Comparison of ENCODE assay signal across 16 mouse cellular contexts in genomic region chr12:91752711-91753110, GRCm38 (mm10).
"Had no signal": no experiment of that assay in that cellular context is flagged by ENCODE, and none has a peak within 500 bp of the region (broad histone marks: within the 10 kb centered on the region; RNA-seq: fewer than 3 reads in every experiment).

No protein-coding gene starts in this region.

- H3K4me1 ChIP-seq: intestine, embryonic 15.5 days; neural tube, embryonic 12.5 days had no signal

- H3K4me2 ChIP-seq: intestine, embryonic 15.5 days; liver, embryonic 13.5 days; lung, embryonic 15.5 days; midbrain, embryonic 11.5 days; midbrain, embryonic 15.5 days; neural tube, embryonic 12.5 days had no signal

- H3K4me3 ChIP-seq: intestine, embryonic 15.5 days; left cerebral cortex, adult 2 months; limb, embryonic 10.5 days; liver, embryonic 13.5 days; lung, embryonic 15.5 days; midbrain, embryonic 15.5 days; neural tube, embryonic 12.5 days had no signal

- H3K27me3 ChIP-seq: intestine, embryonic 15.5 days; liver, embryonic 13.5 days; lung, embryonic 15.5 days; megakaryocyte, embryonic 14.5 days; midbrain, embryonic 15.5 days; neural tube, embryonic 12.5 days had no signal

- DNase-seq: liver, embryonic 13.5 days; liver, postnatal 0 days; lung, postnatal 14 days; right cerebral cortex, postnatal 4 days; spleen, adult 18-20 months; thymus, adult 2 months; thymus, postnatal 4 days had no signal

- ATAC-seq: intestine, embryonic 15.5 days; liver, postnatal 0 days; midbrain, embryonic 15.5 days had no signal

- H3K9ac ChIP-seq: intestine, embryonic 15.5 days; liver, embryonic 13.5 days; liver, postnatal 0 days; lung, embryonic 15.5 days; midbrain, embryonic 15.5 days; neural tube, embryonic 12.5 days had no signal

- H3K36me3 ChIP-seq: intestine, embryonic 15.5 days; limb, embryonic 10.5 days; liver, embryonic 13.5 days; lung, embryonic 15.5 days; midbrain, embryonic 15.5 days; neural tube, embryonic 12.5 days had no signal

- H3K9me3 ChIP-seq: intestine, embryonic 15.5 days; limb, embryonic 10.5 days; liver, embryonic 13.5 days; lung, embryonic 15.5 days; megakaryocyte, embryonic 14.5 days; midbrain, embryonic 15.5 days; neural tube, embryonic 12.5 days had no signal

- H3K27ac ChIP-seq: intestine, embryonic 15.5 days; left cerebral cortex, adult 2 months; limb, embryonic 10.5 days; liver, embryonic 13.5 days; lung, embryonic 15.5 days; macrophage; midbrain, embryonic 15.5 days; neural tube, embryonic 12.5 days had no signal
